Mouse (Mus musculus) stomach, postnatal 0 days (tissue): ENCODE data around the gene Ccp110.

Experiments
- CTCF ChIP-seq: IDR thresholded peaks from 2 replicates; pipeline ENCODE4 v1.5.1; 2016; ENCODE audit warnings: antibody characterized with exemption, low read depth, mild to moderate bottlenecking, moderate library complexity
- EP300 ChIP-seq: optimal IDR thresholded peaks from 2 replicates; pipeline ENCODE3; 2016; ENCODE audit warnings: antibody characterized with exemption

GRCm38 (mm10) chr7:118744766-118745165 lies 32.4 kb downstream of the Ccp110 start:
- TF ChIP-seq EP300 (no peak), CTCF (no peak)
